Mouse (Mus musculus) testis, postnatal 10 days (tissue): ENCODE results near the gene Gns.
"Not testable (repeated sequence)": the region's sequence is repeated elsewhere in the genome, so short reads cannot be mapped to it uniquely, and the experiment has no call there.

ENCODE experiments used
- DNase-seq: peaks from one replicate; pipeline ENCODE4 v3.0.0; 2021; ENCODE audit warnings: low spot score

Gns gene

DNA sequence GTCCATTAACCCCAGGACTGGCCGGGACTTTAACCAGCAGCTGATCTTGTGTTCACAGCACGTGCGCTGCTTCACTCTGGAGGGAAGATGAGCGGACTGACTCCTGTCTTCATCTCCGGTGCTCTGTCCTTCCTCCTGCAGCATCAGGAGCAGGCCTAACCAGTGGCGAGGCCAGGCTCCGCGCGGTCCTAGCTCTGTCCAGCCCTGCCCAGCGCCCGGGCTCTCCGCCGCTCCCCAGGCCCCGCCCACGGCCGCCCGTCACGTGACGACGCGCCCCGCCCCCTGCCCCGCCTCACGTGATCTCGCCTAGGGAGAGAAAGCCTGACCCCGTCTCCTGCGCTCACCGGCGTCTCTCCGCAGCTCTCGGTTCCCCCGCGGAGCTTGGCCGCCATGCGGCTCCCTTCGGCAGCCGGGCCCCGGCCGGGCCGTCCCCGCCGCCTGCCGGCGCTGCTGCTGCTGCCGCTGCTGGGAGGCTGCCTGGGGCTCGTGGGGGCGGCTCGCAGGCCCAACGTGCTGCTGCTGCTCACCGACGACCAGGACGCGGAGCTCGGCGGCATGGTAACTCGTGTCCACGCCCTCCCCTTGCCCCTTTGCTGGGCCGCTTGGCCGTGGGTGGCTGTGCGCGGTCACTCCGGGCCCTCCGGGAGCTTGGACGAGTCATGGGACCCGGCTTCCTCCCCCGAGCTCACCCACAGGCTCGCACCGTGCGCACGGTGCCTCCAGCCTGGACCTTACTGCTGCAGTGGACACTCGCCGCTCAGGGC is at the start of gene Gns:
Gene Gns (plus strand): TSS at position 290 of the 764 bp plus-strand sequence.
- DNase-seq, result peak; percentile 97

- DNase-seq, result no peak
These were observed 49.3 kb upstream of the Gns start for GRCm38 (mm10) chr10:121315321-121316283.

DNA sequence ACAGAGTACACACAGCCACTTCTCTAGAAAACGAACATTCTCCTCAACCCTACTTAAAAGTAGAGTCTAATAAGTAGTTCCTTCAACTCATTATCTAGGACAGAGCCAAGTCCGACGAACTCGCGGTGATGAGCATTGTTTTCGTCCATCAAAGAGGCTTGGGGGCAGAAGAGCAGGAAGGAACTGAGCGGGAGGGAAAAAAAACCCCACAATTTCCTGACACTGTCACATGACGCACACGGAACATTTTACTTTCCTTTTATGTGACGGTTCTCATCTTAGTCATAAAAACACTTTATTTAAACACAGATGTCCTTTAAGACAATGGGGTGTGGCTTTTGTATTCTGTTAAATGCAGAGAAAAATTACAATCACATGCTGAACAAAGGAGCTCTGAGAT is 48.5 kb upstream of the Gns start:
- DNase-seq, result no peak

DNA sequence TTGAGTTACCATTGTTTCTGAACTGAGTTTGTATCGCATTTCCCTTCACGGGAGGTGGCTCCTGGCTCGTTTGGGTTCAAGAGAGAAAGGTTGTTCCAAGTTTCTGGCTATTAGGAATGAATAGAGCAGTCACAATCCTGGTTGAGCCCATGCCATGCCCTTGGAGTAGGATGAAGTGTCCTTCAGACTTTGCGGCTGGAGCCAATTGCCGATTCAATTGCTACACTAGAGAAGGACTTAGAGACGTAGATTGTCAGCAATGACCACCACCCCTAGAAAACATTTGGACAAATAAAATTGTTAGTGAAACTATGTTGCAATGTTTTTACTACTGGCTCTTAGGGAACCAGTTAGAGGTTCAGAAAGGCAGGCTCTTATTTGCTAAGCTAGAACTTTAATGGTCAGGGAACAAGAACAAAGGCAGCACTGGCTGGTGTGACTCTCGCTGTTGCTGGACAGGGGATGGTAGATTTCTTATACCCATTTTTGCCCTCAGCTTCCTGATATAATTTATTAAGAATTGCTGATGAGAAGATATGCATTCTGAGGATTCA is 46.4 kb upstream of the Gns start:
- no peak for DNase-seq

DNA sequence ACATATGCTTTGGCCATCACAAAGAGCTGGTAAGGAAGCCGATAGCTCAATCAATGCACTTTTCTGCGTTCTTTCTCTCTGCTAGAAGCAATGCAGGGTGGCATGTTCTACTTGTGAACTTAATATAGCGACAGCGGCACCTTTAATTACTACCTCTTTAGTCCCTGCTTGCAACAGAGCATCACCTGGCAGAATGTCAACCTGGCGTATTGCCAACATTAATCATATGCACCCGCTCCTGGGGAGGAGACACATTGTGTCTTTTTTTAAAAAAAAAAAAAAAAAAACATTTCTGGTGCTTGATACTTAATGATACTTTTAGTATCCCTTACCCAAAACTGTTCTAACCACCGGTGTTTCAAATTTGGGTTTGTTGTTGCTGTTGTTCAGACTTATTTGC is 41.4 kb upstream of the Gns start:
- DNase-seq, result peak; percentile 83

- no peak for DNase-seq
These were observed 38.7 kb upstream of the Gns start for GRCm38 (mm10) chr10:121326167-121326566.

DNA sequence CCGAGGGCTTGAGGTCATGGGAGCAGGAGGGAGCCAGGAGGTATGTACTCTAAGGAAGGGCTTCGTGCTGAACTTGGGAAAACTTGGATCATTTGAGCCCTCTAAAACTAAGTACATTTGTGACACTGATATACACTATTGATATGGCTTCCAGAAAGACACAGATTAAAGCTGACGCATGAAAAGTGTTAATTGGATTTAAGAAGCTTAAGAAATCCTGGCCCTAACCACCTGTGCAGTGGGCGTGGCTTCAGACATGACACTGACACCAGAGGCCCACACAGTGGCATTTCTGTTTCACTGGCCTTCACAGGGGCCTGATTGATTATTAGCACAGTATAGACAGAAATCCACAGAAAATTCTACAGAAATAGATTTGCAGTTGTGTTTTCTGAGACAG is 35.3 kb upstream of the Gns start:
- no peak for DNase-seq

DNA sequence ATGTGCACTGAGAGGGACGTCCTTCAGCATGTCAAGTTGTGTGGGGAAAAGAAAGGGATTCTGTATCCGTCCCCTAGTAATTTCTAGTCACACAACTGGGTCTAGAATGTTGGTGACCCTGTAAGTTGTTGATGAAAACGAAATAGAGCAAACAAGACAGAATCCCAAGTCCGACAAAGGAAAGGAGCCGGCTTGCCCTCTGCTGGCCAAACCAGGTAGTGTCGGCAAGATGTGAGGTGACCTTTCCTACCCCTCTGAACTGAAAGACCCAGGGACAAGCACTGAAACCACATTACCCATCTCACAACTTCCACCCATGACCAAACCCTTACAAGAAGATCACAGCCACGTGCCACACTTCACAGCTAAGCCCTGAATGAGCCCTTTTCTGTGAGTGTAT is 34.0 kb upstream of the Gns start:
- DNase-seq, result peak; percentile 88

DNA sequence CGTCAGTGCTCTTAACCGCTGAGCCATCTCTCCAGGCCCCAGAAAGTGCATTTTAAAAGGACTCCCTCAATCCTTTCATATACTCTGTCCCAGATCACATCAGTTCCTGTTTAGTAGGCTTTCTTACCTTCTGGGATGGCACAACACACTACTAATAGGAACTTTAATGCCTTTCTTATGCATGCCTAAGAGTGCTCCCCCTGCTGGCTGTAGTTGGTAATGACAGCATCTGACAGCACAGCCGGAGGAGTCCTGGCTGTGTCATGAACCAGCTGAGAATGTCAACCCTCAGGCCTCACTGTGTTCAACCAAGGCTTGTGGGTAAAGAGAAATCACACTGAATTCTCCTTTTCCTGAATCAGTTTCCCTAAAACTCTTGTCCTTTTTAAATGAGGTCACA is 30.3 kb upstream of the Gns start:
- DNase-seq, result peak; percentile 78

GRCm38 (mm10) chr10:121336536-121336935 is 28.4 kb upstream of the Gns start:
- not testable (repeated sequence) for DNase-seq

DNA sequence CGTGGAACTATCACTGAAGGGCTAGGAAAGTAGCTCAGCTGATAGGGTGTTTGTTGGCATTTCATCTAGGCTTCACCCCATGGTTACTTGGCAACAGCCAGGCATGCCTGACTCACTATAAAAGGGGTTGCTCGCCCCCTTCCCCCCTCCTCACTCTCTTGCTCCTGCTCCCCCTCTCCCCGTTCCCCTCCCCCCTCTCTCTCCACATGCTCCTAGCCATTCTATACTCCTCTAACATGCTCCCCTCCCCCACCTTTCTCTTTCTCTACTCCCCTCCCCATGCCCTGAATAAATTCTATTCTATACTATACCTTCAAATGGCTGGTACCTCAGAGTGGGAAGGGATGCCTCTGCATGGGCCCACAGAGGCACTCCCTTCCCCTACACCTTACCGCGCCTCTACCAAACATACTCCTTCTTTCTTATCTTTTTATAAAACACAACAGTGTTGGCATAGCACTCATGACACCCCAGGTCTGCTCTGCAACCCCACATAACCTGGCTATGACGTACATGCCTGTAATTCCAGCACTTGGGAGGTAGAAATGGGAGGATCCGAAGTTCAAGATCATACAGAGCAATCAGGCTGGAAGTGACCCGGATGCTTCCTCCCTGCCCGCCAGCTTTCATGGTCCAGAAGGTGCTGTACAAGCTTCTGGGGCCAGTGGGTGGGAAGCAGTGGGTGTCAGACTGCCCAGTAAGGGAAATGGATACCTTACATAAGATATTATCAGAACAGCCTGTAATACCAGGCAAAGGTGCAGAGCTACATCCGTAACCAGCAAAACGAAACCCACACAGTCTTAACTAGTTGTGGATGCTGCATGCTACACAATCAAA is 23.9 kb upstream of the Gns start:
- DNase-seq, result no peak

DNA sequence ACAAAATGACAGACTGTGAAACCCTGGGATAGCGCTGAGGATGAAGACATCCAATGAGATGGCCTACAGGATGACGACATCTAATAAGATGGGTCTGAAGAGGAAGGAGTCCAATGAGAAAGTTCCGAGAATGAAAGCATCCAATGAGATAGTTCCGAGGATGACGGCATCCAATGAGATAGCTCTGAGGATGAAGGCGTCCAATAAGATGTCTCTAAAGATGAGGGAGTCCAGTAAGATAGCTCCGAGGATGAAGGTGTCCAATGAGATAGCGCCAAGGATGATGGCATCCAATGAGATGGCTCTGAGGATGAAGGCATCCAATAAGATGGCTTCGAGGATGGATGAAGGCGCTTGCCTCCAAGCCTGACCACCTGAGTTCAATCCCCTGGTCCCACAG is 22.6 kb upstream of the Gns start:
- DNase-seq, result no peak

- DNase-seq, result no peak
These were observed 21.0 kb upstream of the Gns start for GRCm38 (mm10) chr10:121343867-121344266.

- no peak for DNase-seq
These were observed 15.6 kb upstream of the Gns start for GRCm38 (mm10) chr10:121349244-121349643.

GRCm38 (mm10) chr10:121350357-121351065 is 14.4 kb upstream of the Gns start:
- peak; percentile 46 for DNase-seq

- DNase-seq, result peak; percentile 58
These were observed 13.8 kb upstream of the Gns start, which contains the start of gene Tbc1d30 for GRCm38 (mm10) chr10:121351066-121351581. Gene Tbc1d30, minus strand, starts transcription at chr10:121351278.

DNA sequence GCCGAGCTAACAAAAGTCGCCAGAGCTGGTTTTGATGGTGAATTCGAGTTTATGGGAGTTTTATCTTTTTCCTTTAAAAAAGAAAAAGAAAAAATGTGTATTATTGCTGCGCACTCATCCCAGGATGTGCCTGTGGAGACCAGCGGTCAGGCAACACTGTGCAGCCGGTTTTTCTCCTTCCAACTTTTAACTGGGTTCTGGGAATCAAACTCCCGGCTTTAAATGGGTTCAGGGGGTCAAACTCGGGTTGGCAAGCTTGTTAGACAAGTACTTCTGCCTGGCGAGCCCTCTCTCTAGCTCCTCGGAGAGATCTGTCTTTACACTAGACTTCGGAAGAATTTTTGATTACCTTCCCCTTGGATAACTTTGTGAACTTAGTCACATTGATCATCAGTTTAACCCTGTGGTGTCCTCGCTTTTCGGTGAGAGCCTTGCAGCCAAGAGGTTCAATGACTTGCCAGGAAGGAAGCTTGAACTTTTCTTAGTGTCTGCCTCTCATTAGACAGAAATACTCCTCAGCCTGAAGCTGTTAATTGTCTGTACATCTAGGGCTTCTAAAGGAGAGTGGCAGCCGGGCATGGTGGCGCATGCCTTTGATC is 13.1 kb upstream of the Gns start:
- DNase-seq, result no peak

DNA sequence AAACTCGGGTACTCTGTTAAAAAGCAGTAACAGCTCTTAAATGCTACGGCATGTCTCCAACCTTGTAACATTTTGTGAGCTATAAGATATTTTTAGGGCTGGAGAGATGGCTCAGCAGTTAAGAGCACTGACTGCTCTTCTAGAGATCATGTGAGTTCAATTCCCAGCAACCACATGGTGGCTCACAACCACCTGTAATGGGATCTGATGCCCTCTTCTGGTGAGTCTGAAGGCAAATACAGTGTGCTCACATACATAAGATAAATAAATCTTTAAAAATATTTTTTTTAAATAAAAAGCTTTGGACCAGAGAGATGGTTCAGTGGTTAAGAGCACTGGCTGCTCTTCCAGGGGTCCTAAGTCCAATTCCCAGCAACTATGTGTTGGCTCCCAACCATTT is 4.5 kb upstream of the Gns start:
- no peak for DNase-seq

DNA sequence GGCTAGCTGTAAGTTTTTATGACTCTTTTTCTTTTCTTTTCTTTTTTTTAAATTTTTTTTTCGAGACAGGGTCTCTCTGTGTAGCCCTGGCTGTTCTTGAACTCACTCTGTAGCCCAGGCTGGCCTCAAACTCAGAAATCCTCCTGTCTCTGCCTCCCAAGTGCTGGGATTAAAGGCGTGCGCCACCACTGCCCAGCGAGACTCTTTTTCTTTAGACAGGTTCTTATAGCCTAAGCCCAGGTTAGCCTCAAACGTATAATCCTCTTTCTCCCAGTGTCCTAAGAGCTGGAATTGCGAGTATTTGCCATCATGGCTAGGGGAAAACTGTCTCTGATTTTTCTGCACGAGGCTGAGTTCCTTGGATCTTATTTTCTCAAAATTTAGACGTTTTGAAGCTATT is 1.7 kb upstream of the Gns start:
- no peak for DNase-seq

DNA sequence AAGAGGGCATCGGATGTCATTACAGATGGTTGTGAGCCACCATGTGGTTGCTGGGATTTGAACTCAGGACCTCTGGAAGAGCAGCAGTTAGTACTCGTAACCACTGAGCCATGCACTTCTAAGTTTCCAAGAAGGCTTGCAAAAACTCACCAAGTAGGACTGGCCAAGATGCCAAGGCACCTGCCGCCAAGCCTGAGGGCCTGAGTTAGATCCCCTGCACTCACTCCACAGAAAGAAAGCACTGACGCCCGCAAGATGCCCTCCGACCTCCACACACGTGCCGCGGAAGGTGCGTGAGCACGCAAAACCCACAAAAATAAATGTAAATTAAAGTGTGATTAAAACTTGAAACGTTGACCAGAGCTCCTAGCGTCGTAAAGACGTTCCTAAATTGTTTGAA is 584 bp upstream of the Gns start:
- DNase-seq, result no peak
